Mouse (Mus musculus) mouse embryonic stem cell (cell line): ENCODE measurements around the gene Scnn1a.

ENCODE experiments used
- in situ Hi-C, 2 experiments: fragments of 300-500 bp; cut with MboI; formaldehyde crosslinking; loops; 1 replicate in 1 of 2; 3 replicates in 1 of 2; pipeline ENCODE4 v1.14.3; 2019 to 2020; ENCODE audit warnings: low sequenced_read_pairs in 2 of 2, low pct_unique_long_range_greater_than_20kb in 1 of 2, mixed read lengths in 1 of 2; ENCODE audit not compliant: unreplicated experiment in 1 of 2

Gene Scnn1a

DNA sequence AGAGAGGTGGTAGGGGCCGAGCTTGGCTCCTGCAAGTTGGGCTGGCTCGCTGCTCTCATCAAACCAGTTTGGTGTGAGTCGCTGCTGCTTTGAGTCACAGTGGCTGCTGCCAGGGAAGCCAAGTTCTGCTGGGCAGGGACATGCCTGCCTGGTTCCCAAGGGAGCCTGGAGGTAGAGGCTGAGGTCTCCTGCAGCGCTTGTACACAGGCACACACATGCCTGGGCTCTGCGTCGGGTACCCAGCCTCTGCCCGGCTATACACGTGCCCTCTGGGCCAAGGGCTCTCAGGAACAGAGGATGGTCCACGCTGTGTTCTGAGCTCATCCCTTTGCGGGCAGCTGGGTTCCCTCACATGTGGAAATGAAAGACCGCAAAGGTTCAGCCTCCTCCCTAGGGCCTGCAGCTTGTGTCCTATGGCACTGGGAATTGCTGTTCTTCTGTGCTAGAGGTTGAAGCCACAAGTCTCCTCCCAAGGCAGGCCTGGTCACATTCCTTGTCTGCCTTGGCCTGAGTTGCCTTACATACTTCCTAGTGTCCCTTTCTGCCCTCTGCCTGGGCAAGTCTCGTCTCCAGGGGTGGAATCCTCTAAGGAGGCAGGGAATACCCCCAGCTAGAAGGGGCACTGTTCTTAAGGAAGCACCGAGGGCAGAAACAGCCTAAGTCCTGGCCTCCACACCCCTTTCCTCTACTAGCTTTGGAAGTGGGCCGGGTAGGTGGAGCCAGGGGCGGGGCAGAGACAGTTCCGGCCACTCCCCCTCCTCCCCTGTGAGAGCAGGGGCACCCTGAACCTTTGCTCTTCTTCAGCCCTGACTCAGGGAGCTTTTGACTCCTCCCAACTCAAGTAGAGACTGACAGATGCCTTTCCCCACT is 57.4 kb downstream of the Scnn1a start:
- in situ Hi-C loops: no loop called here

DNA sequence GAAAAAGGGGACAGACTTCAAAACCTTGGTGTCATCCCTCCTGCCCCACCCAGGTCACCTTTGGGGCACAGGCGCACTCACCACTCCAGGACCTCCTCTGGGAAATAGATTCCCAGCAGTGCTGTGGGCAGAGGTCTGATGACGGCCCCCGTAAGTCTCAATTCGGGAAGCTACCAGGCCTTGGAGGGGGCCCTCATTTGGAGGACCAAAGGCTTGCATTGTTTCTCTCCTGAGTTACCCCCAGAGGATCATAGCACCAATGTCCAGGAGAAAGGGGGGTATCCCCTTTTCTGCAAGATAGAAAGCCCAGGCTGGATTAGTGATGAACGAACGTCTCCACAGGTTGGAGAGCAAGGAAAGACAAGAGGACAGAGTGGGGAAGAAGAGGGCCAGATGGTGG is 58.2 kb downstream of the Scnn1a start:
- in situ Hi-C loops: no loop called here

DNA sequence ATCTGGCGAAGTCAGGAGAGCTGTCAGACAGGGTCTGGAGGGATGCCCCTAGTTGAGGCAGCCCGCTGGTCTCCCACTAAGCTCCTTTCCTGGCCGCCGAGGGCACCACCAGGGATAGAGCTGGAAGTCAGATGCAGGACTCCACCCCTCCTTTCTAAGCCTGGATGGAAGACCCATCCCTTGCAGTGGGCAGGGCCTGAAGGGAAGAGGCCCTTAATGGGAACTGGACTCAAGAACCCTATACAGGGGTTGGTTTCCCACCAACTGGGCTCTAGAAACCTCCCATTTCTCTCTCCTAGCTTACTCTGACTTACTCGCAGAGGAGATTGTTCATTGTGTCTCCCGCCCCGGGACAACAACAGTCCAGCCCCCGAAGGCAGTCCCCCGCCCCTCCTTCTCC is 59.3 kb downstream of the Scnn1a start:
- in situ Hi-C loops: no loop called here

DNA sequence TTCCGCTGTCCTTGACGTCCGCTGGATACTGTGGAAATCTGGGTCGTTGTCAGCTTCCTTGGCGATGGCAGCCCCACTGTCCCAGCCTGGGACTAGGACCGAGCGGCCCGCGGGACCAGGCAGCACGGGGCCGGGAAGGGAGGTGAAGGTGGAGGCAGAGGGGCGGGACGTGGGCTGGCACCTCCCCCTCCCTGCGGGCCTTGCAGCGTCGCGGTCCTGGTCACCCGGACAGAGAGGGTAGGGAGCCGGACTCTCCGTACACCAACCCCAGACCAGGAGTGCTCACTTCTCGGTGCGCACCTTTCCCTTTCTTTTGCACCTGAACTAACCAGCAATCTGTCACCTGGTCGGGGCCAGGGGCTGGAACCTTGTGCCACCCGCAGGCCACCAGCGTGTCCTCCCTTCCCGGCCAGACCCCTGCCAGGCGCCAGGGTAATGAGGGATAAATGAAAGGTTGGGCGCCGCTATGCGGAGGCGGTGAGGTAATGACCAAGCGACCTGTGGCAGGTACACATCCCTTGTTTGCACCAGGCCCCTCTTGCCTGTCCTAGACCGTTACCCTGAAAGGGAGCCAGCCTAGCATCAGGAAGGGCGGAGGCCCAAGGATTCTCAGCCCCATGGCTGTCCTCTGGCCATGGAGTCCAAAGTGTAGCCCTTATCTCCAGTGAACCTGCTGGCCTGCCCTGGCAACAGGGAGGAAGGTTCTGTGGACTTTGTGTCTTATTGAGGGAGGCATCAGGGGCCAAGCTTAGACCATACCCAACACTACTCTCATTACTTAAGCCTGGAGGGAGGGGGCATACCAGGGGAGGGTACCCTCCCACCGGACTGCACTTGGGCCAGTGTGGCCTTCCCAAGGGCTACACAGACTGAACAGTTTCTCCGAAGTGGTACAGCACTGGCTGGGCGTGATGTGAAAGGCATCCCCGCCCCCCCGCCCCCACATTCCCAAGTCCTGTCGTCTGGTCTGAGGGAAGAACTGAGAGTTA is 60.2 kb downstream of the Scnn1a start, which contains the start of gene Plekhg6:
TSS of gene Plekhg6 (minus strand) at position 422 of the 989 bp plus-strand sequence.
- in situ Hi-C loops: no loop called here

DNA sequence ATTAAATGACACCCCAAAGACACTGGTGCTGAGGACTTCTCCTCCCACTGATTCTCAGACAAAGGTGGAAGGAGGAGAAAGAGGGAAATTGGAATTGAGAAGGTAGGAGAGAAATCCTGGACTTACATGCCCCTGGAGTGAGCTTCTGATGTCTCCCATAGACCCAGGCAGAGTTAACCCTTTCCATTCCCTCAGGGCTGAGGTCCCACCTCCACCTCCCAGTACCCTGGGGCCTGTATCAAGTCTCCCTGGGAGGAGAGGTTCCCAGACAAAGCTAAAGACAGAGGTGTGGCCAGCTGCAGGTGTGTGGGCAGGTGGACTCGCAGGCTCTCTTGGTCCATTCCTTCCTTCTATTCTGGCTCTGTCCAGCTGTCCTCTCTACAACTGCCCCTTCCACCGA is 61.6 kb downstream of the Scnn1a start:
- in situ Hi-C loops: no loop called here

DNA sequence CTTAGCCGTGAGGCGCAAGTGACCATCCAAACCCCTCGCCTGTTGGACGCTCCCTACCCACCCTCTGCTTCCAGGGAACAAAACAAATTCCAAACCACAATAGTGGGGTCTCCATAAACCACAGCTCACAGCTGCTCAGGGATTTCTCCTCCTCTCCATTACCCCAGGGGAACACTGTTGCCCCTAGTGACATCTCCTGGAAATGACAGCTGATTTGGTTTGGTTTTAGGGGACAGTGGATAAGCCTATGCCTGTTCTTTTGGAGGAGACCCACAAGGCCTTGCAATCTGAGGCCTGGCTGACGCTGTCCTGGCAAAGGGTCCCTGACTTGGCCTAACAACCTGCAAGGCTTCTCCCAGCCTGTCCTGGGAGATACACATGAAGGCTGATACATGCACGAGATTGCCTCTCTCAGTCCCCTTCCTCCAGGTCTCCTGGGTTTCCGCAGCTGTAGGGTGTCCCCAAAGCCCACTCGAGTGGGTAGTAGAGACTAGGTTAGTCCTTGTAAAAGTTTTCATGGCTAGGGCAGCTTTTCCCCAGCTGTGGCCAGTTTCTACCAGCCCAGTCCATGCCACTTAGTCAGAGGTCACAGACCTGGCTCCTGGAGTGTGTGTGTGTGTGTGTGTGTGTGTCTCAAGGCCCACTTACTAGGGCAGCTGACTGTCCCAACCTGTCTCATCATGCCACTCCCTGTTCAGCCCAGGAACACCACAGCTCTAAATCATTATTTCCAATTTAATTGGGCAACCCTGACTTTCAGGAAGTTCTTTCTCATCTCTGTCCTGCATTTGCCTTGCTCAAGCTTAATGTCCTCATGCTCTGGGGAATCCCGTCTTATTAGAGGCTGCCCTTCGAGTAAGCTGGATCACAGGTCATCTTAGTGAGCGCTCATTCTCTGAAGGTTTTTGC is 64.9 kb downstream of the Scnn1a start:
- in situ Hi-C loops: no loop called here

DNA sequence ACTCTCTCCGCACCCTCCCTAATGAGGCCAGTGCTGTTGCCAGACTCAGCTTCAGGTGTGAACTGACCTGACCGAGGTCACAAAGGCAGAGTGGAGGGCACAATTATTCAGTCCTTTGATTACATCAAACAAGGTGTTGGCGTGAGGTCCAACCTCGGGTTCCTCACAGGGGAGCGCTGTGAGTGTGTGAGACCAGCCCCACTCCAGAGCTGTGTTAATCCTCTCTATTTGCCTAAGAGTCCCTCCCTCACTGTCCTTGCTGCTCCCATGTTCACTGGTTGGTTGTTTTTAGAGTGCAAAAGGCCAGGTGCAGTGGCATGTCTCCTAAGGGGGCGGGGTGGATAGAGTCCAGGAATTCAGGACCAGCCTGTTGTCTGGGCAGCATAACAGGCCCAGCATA is 65.6 kb downstream of the Scnn1a start:
- in situ Hi-C loops: no loop called here

DNA sequence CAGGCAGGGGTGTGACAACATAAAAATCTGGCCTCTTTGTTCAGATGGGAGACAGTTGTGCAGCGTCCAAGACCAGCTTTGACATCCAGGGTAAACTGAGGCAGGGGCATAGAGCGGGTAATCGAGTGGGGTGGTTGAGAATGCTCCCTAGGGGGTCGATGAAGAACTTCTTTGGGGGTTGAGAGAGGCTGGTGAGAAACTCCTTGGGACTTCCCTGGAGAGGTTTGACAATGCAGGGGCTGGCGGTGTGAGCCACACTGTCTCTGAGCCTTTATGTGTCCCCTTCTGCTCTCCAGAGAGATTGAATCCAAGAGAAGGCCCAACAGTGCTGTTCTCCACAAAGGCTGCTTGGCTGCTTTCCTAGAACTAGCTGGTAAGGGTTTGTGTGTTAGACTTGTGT is 69.4 kb downstream of the Scnn1a start:
- in situ Hi-C loops: no loop called here
